Mouse (Mus musculus): ENCODE measurements around the gene Vti1a. TPM values are rescaled to one million over a fixed set of nuclear protein-coding genes. Genes with fewer than 3 reads are reported as not detected.

Vti1a gene
- polyA plus RNA-seq, 1 experiment from 2014 or later: 12.8 TPM

DNA sequence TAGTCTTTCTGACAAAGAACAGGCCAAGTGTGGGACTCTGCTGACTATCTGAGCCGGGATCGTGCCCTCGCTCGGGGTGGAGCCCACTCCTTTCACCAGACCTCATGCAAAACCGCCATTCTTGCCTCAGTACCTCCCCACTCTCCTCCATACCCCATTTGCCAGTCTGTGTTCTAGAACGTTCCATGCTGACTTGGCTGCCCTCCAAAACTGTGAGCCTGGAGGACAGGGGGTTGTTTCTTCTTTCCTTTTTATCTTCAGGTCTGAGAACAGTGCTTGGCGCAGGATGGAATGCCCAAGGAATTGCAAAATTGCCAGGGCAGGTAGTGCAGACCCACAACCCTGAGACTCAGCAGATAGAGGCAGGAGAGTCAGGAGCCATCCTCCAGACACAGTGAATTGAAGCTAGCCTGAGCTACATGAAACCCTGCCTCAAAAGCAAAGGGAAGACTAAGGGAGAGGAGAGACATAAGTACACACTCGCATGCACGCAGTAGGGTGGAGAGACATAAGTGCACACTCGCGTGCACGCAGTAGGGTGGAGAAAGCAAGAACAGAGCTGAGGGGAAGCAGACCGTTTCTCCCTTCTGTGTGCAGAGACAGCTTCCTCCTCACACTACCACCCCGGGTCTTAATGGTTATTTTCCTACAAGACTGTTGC is 246.5 kb downstream of the Vti1a start:
- H3K27me3 ChIP-seq (ENCODE audit: control insufficient read depth, insufficient read depth, low read depth, low read length): no peaks in the 10 kb centered on the region
- 74% methylated on average over 14 of the region's 14 CpGs for WGBS (ENCODE audit: insufficient replicate concordance)
- ATAC-seq (ENCODE audit: low read depth): no peak
- no peak overlapping the region for H3K27ac ChIP-seq (ENCODE audit: low read length)
- no peaks in the 10 kb centered on the region for H3K9me3 ChIP-seq (replicated peaks; ENCODE audit: control insufficient read depth, low read length)
- H3K4me3 ChIP-seq (ENCODE audit: low read depth, low read length): no peak overlapping the region
- H3K36me3 ChIP-seq (ENCODE audit: control insufficient read depth, insufficient read depth): no peaks in the 10 kb centered on the region
- H3K4me1 ChIP-seq (ENCODE audit: control insufficient read depth, low read depth, low read length): peaks cover 33% of the 10 kb centered on the region
- H3K4me2 ChIP-seq (ENCODE audit: low read depth, low read length): no peak overlapping the region
- no peak overlapping the region for H3K9ac ChIP-seq (ENCODE audit: low read depth, low read length)

DNA sequence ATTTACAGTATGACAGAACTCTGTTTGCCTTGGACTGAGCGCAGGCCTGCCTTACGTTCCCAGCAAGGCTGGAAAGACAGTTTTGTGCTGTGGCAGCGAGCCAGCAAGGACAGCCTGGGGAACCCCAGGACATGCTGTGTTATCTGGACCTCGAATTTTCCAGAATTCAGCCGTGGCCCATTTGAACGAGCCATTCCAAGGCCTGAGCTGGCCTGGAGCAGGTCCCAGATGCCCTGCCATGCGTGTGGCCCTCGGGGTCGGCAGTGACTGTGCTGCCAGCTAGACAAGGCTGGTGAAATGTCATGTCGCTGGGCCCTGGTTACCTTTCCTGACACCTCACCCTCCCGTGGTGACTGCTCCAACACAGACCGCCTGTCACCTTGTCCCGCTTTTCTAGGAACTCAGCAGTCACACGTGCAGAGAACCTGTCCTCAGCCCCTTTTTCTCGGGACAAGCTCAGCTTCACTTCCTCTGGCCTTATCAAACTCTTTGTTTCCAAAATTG is 247.1 kb downstream of the Vti1a start:
- Histone ChIP-seq H3K4me1 (ENCODE audit: control insufficient read depth, low read depth, low read length) (peaks cover 33% of the 10 kb centered on the region), H3K4me2 (ENCODE audit: low read depth, low read length) (no peak overlapping the region), H3K36me3 (ENCODE audit: control insufficient read depth, insufficient read depth) (no peaks in the 10 kb centered on the region), H3K27me3 (ENCODE audit: control insufficient read depth, insufficient read depth, low read depth, low read length) (no peaks in the 10 kb centered on the region), H3K4me3 (ENCODE audit: low read depth, low read length) (no peak overlapping the region), H3K9ac (ENCODE audit: low read depth, low read length) (no peak overlapping the region), H3K9me3 (replicated peaks; ENCODE audit: control insufficient read depth, low read length) (no peaks in the 10 kb centered on the region), H3K27ac (ENCODE audit: low read length) (0 out of 2 replicates have a peak overlapping the region, but pooled peaks have one; percentile 5)
- no peak for ATAC-seq (ENCODE audit: low read depth)
- 63% methylated on average over 15 of the region's 15 CpGs for WGBS (ENCODE audit: insufficient replicate concordance)

DNA sequence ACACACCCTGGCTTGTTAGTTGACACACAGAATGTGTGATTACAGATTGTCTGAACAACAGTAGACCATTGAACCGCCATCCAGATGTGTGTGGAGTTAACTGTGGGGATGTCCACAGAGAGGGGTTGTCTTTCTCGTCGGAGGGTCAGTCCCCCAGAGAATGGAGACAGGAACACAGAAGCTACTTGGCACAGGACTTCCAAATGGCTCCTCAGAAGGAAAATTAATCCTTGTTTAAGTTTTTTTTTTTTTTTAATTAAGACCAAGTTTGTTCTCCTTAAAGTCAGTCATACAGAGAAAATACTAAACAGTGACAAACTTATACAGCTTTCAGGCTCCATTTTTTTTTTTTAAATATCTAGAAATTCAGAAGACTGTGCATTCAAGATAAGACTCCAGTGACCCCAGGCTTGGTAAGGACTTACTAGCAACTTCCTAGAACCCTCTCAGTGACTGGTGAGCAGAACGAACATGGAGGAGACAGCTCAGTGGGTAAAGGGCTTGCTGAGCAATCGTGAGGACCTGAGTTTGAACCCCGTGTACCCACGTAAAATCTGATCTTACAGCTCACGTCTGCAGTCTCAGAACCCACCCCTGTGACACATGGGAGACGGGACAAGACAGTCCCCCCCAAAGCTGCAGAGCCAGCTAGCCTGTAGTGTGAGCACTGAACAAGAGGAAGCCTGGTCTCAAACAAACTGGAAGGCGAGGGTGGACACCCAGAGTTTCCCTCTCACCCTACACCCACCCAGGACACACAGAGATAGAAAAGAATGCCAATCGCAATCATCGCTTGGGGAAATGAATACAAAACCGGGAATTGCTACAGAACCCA is 248.2 kb downstream of the Vti1a start:
- Histone ChIP-seq H3K36me3 (ENCODE audit: control insufficient read depth, insufficient read depth) (no peaks in the 10 kb centered on the region), H3K27ac (ENCODE audit: low read length) (no peak overlapping the region), H3K9me3 (replicated peaks; ENCODE audit: control insufficient read depth, low read length) (no peaks in the 10 kb centered on the region), H3K4me3 (ENCODE audit: low read depth, low read length) (no peak overlapping the region), H3K9ac (ENCODE audit: low read depth, low read length) (no peak overlapping the region), H3K27me3 (ENCODE audit: control insufficient read depth, insufficient read depth, low read depth, low read length) (no peaks in the 10 kb centered on the region), H3K4me1 (ENCODE audit: control insufficient read depth, low read depth, low read length) (peaks cover 33% of the 10 kb centered on the region), H3K4me2 (ENCODE audit: low read depth, low read length) (no peak overlapping the region)
- WGBS (ENCODE audit: insufficient replicate concordance): 47% methylated on average over 13 of the region's 13 CpGs
- peak; percentile 30; the same call in 1 of the 2 replicates for ATAC-seq (ENCODE audit: low read depth)

DNA sequence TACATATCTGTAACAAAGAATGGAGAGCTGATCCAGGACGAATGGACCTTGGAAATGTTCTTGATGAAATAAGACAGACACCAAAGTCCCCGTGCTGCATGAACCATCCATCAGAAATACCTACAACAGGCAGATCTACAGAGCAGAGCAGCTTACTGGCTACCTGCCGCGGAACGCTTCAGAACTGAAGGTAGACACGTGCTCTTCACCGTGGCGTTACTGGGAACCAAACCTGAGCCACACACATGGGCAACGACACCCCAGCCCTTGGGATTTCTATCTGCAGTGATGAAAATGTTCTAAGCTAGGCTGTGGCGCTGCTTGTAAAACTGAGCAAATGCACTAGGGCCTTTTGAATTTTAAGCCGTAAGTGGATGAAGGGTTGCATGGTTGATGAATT is 249.0 kb downstream of the Vti1a start:
- Histone ChIP-seq H3K9me3 (replicated peaks; ENCODE audit: control insufficient read depth, low read length) (no peaks in the 10 kb centered on the region), H3K4me2 (ENCODE audit: low read depth, low read length) (no peak overlapping the region), H3K9ac (ENCODE audit: low read depth, low read length) (no peak overlapping the region; the same call in 1 of the 2 replicates), H3K27ac (ENCODE audit: low read length) (0 out of 2 replicates have a peak overlapping the region, but pooled peaks have one; percentile 7), H3K4me1 (ENCODE audit: control insufficient read depth, low read depth, low read length) (peaks cover 33% of the 10 kb centered on the region), H3K27me3 (ENCODE audit: control insufficient read depth, insufficient read depth, low read depth, low read length) (no peaks in the 10 kb centered on the region), H3K4me3 (ENCODE audit: low read depth, low read length) (no peak overlapping the region), H3K36me3 (ENCODE audit: control insufficient read depth, insufficient read depth) (no peaks in the 10 kb centered on the region)
- 77% methylated on average over 11 of the region's 11 CpGs for WGBS (ENCODE audit: insufficient replicate concordance)
- no peak for ATAC-seq (ENCODE audit: low read depth)

DNA sequence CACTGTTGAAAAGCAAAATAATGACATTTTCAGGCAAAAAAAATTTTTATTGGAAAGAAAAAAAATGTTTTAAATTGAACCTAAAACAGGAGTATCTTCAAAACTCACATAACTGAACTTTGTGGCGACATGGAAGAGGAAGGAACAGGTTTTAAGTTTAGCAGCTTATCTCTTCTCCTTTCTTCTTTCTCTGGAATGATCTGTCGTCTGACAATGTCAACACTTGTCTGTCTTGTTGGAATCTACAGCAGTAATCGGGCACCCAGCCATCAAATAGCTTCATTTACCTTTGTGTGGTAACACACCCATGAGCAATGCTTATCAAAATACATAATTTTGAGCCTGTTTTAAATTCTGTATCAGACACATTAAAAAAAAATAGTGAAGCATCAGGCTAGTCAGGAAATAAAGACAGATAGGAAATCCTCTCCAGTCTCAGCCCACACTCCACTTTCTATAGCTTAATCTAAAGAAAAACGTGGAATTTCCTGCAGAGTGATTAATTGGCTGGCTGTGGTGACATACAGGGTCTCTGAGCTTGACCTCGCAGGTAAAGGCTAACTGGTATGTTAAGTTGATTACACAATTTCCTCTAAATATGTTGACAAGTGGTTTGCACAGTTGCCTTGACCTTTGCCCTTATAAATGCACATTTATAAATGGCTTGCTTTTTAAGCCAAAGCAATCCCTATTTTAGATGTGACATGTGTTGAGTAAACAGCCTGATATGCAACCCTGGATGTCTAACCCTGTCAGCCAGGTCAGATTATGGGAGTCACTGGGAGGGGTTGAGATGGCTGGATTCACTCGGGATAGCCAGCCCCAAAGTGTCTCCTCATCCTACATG is 249.7 kb downstream of the Vti1a start:
- no peak overlapping the region for H3K4me3 ChIP-seq (ENCODE audit: low read depth, low read length)
- H3K4me2 ChIP-seq (ENCODE audit: low read depth, low read length): no peak overlapping the region
- ATAC-seq (ENCODE audit: low read depth): peak; percentile 70
- H3K9ac ChIP-seq (ENCODE audit: low read depth, low read length): no peak overlapping the region
- no peaks in the 10 kb centered on the region for H3K36me3 ChIP-seq (ENCODE audit: control insufficient read depth, insufficient read depth)
- peaks cover 33% of the 10 kb centered on the region for H3K4me1 ChIP-seq (ENCODE audit: control insufficient read depth, low read depth, low read length)
- no peaks in the 10 kb centered on the region for H3K27me3 ChIP-seq (ENCODE audit: control insufficient read depth, insufficient read depth, low read depth, low read length)
- no peaks in the 10 kb centered on the region for H3K9me3 ChIP-seq (replicated peaks; ENCODE audit: control insufficient read depth, low read length)
- WGBS (ENCODE audit: insufficient replicate concordance): 18% methylated on average over 6 of the region's 6 CpGs
- H3K27ac ChIP-seq (ENCODE audit: low read length): peak overlapping the region; percentile 55

GRCm38 (mm10) chr19:55569114-55569513 is 253.0 kb downstream of the Vti1a start:
- WGBS (ENCODE audit: insufficient replicate concordance): 29% methylated on average over 7 of the region's 7 CpGs
- Histone ChIP-seq H3K27ac (ENCODE audit: low read length) (no peak overlapping the region), H3K36me3 (ENCODE audit: control insufficient read depth, insufficient read depth) (no peaks in the 10 kb centered on the region), H3K9ac (ENCODE audit: low read depth, low read length) (no peak overlapping the region), H3K4me3 (ENCODE audit: low read depth, low read length) (no peak overlapping the region), H3K4me1 (ENCODE audit: control insufficient read depth, low read depth, low read length) (peaks cover 23% of the 10 kb centered on the region), H3K4me2 (ENCODE audit: low read depth, low read length) (no peak overlapping the region), H3K27me3 (ENCODE audit: control insufficient read depth, insufficient read depth, low read depth, low read length) (no peaks in the 10 kb centered on the region), H3K9me3 (replicated peaks; ENCODE audit: control insufficient read depth, low read length) (no peaks in the 10 kb centered on the region)
- no peak for ATAC-seq (ENCODE audit: low read depth)

GRCm38 (mm10) chr19:55569894-55570293 is 253.8 kb downstream of the Vti1a start:
- no peak for ATAC-seq (ENCODE audit: low read depth)
- Histone ChIP-seq H3K36me3 (ENCODE audit: control insufficient read depth, insufficient read depth) (no peaks in the 10 kb centered on the region), H3K4me3 (ENCODE audit: low read depth, low read length) (no peak overlapping the region), H3K27ac (ENCODE audit: low read length) (no peak overlapping the region), H3K9ac (ENCODE audit: low read depth, low read length) (no peak overlapping the region), H3K4me1 (ENCODE audit: control insufficient read depth, low read depth, low read length) (peaks cover 19% of the 10 kb centered on the region), H3K4me2 (ENCODE audit: low read depth, low read length) (no peak overlapping the region), H3K27me3 (ENCODE audit: control insufficient read depth, insufficient read depth, low read depth, low read length) (no peaks in the 10 kb centered on the region), H3K9me3 (replicated peaks; ENCODE audit: control insufficient read depth, low read length) (no peaks in the 10 kb centered on the region)
- 55% methylated on average over 12 of the region's 12 CpGs for WGBS (ENCODE audit: insufficient replicate concordance)

DNA sequence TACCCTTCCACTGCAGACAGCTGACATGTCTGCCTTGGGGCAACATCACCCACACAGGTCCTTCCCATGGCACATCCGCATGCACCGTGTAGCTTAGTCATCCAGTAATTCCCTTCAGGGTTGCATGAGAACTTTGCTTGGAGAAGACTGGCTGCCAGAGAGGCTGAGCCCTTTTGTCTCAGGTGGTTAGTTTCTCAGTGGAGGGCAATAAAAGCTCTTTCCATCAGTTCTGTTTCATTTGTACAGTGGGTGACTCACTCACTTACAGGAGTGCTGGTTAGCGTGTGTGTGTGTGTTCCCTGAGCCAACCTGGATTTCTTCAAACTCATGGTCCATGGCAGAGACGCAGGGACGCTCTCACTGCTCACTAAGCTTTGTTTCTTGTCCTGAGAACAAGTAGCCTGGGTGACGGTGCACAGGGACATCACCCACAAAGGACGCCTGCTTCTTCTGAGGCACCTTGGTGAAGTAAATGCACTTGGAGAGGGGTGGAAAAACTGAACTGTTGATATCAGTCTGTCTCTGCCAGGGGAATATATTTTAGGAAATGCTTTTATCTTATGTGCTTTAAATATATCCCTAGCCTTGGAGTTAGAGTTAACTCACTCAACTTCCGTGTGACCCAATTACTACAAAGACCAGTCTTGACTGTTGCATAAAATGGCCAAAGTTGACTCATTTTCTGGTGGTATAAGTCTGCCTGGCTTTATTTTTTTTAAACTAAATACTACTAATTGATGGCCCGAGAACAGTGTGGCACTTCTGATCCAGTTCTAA is 254.6 kb downstream of the Vti1a start:
- H3K27ac ChIP-seq (ENCODE audit: low read length): no peak overlapping the region
- H3K36me3 ChIP-seq (ENCODE audit: control insufficient read depth, insufficient read depth): no peaks in the 10 kb centered on the region
- H3K4me1 ChIP-seq (ENCODE audit: control insufficient read depth, low read depth, low read length): peaks cover 13% of the 10 kb centered on the region
- no peak overlapping the region for H3K4me2 ChIP-seq (ENCODE audit: low read depth, low read length)
- no peaks in the 10 kb centered on the region for H3K27me3 ChIP-seq (ENCODE audit: control insufficient read depth, insufficient read depth, low read depth, low read length)
- WGBS (ENCODE audit: insufficient replicate concordance): 73% methylated on average over 9 of the region's 9 CpGs
- no peak for ATAC-seq (ENCODE audit: low read depth)
- no peak overlapping the region for H3K4me3 ChIP-seq (ENCODE audit: low read depth, low read length)
- H3K9me3 ChIP-seq (replicated peaks; ENCODE audit: control insufficient read depth, low read length): no peaks in the 10 kb centered on the region
- H3K9ac ChIP-seq (ENCODE audit: low read depth, low read length): no peak overlapping the region
